Mouse (Mus musculus) Patski (cell line): ENCODE measurements around the gene Serpinb9. TPM values are rescaled to one million over a fixed set of nuclear protein-coding genes. Genes with fewer than 3 reads are reported as not detected.

Experiments
- ATAC-seq: fragments of 100-300 bp; one replicate; pipeline ENCODE4 v1.8.0; 2021
- CTCF ChIA-PET: fragments of 350-600 bp; sonication (Branson Sonifier 250); formaldehyde crosslinking; loops from one replicate; lab custom pipeline; 2022; ENCODE audit warnings: inconsistent platforms; lab: Charles Lee
- POLR2A ChIA-PET: fragments of 350-600 bp; sonication (Branson Sonifier 250); formaldehyde crosslinking; loops from one replicate; lab custom pipeline; 2022; ENCODE audit warnings: antibody characterized with exemption, inconsistent platforms; lab: Charles Lee
- DNase-seq: peaks from one replicate; pipeline ENCODE4 v3.0.0-alpha.2; 2011; ENCODE audit warnings: low read depth, low spot score
- H3K27me3 ChIP-seq: fragments of 371-371 bp; one replicate; pipeline ENCODE4 v1.5.1; 2021
- CTCF ChIP-seq: fragments of 100-300 bp; IDR thresholded peaks from one replicate; pipeline ENCODE4 v1.5.1; 2021
- in situ Hi-C: fragments of 300-500 bp; cut with MboI; formaldehyde crosslinking; loops from 3 replicates; pipeline ENCODE4 v1.11.1; 2018; ENCODE audit warnings: low pct_unique_long_range_greater_than_20kb, mixed read lengths
- polyA plus RNA-seq: library from polyadenylated mRNA; unstranded; gene quantifications from one replicate; pipeline ENCODE4 v1.2.3, GENCODE M21; 2021

Gene Serpinb9
- polyA plus RNA-seq, 1 experiment from 2014 or later, result 69.0 TPM

DNA sequence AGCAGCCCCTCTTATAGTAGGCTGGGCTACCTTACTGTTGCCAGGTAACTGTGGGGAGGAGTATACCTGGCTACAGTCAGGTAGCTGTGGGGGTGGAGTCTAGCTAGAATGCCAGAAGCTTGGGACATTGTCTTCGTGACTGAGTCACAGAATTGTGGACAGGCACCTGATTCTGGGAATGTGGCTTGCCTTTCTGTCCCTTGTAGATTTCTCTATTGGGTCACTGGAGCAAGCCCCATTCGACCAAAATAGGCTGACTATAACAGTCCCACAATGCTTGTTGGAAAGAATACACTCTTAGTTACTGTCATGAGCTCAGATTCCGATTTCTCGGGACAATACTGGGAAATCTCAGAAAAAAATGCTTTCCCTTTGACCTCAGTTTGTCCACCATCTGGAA lies 8.0 kb upstream of the Serpinb9 start:
- POLR2A ChIA-PET, result no interaction called here
- in situ Hi-C loops, result no loop called here
- CTCF ChIA-PET, result interaction anchor here (1.3 kb wide), 1 partner anchor 29 kb away, joined by 3 read pairs; no protein-coding TSS in a partner anchor
- no peaks in the 10 kb centered on the region for H3K27me3 ChIP-seq
- TF ChIP-seq CTCF, result no peak
- DNase-seq, result no peak
- no peak for ATAC-seq

DNA sequence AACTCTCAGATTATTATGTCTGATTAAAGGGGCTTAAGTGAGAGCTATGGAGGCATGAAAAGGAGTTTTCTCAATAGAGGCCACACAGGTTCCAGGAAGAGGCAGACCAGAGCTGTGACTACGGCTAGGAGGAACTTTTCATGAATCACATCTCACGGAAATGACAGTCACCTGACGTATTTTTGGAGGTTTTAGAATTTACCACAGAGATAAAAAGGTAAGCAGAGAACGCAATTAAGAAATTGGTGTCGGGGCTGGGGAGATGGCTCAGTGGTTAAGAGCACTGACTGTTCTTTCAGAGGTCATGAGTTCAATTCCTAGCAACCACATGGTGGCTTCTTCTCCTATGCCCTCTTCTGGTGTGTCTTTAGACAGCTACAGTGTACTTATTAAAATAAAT lies 1.7 kb upstream of the Serpinb9 start:
- no peaks in the 10 kb centered on the region for H3K27me3 ChIP-seq
- no peak for TF ChIP-seq CTCF
- ChIA-PET POLR2A (interaction anchor here (0.7 kb wide), 1 partner anchor 30 kb away, joined by 4 read pairs; no protein-coding TSS in a partner anchor), CTCF (interaction anchor here (1.7 kb wide), 1 partner anchor 37 kb away, joined by 3 read pairs; the partner anchor contains the start of gene Serpinb6b)
- DNase-seq (no peak), ATAC-seq (no peak)
- in situ Hi-C loops, result loop anchor here (10.0 kb wide), 1 partner anchor 763 kb away; no protein-coding TSS in a partner anchor

DNA sequence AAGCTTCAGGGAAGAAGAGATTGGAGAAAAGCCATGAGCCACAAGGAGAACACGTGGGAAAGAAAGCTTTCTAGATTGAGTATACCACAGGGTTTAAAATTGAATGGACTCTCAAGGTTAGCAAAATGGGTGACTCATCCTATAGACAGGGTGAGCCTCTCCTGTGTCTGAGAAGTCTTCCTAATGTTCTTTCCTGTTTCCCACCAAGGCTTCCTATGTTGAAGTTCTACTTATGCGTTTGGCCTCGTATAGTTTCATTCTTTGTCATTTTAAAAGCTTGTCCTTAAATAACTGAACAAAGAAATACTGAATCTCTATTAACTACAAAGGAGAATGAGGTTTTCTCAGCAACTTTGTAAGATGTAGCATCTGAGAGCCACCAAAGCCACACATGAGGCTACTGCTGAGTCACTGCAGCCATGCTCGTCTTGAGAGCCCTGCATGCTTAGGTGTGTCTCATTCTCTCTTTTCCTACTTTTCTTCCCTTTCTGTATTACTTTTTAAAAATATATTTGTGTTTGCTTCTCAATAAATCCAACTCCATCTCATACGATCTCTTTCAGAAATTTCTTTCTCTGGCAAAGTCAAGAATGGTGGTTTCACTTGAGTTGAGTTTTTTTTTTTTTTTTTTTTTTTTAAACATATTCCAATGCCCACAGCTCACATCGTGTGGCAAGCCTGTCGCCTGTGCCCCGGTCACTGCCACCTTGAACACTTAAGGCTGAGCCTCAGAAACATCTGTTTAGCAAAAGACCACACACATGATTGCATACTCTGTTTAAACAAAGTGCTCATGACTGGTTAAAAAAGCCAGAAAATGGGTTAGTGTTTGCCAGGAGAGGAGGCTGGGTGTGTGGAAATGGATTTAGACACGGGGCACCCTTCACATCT lies 718 bp downstream of the Serpinb9 start:
- TF ChIP-seq CTCF, result no peak
- H3K27me3 ChIP-seq, result no peaks in the 10 kb centered on the region
- in situ Hi-C loops, result loop anchor here (10.0 kb wide), 1 partner anchor 761 kb away; no protein-coding TSS in a partner anchor
- DNase-seq, result no peak
- ATAC-seq, result no peak
- POLR2A ChIA-PET, result interaction anchor here (0.6 to 0.8 kb wide), 2 partner anchors 10 to 101 kb away, joined by 3 read pairs; no protein-coding TSS in a partner anchor
- CTCF ChIA-PET, result interaction anchor here (0.6 to 1.7 kb wide), 11 partner anchors 12 to 102 kb away, joined by 3 to 6 read pairs (median 4); no protein-coding TSS in a partner anchor

DNA sequence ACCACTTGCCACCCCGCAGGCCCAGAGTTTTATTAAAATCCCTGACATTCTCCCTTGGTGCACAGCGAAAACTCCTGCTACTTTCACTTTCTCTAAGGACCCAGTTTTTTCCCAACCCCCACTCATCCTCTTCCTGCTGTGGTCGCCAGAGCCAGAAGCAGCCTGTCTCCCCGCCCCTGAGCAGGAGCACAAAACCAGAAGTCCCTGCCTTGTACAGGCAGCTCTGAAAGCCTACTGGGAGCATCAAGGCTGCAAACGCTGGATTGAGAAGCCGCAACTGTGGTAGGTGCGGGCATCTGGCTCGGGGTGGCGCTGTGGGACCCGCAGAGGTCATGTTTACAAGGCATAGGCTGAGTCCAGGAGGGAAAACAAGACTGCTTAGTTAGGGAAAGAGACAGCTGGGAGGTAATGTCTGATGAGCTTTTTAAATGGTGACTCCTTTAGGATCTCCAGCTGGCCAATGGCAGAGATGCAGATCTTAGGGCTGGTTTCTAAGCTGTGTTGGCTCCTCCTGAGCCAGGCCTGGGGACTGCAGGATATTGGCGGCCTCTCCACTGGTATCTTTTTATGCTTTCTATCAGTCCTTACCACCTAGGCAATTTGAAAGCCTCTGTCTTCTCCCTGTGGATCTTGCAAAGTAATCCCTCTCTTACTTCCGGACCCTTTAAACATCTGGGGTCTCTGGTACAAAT lies 1.5 kb downstream of the Serpinb9 start:
- in situ Hi-C loops, result loop anchor here (5.0 to 10.0 kb wide), 2 partner anchors 68 to 760 kb away; no protein-coding TSS in a partner anchor
- TF ChIP-seq CTCF, result peak; percentile 96
- ATAC-seq (peak; percentile 84), DNase-seq (peak; percentile 65)
- POLR2A ChIA-PET, result interaction anchor here (0.6 to 0.8 kb wide), 2 partner anchors 11 to 102 kb away, joined by 3 read pairs; no protein-coding TSS in a partner anchor
- CTCF ChIA-PET, result interaction anchor here (0.6 to 1.7 kb wide), 14 partner anchors 21 to 121 kb away, joined by 3 to 6 read pairs (median 4); no protein-coding TSS in a partner anchor
- no peaks in the 10 kb centered on the region for H3K27me3 ChIP-seq

DNA sequence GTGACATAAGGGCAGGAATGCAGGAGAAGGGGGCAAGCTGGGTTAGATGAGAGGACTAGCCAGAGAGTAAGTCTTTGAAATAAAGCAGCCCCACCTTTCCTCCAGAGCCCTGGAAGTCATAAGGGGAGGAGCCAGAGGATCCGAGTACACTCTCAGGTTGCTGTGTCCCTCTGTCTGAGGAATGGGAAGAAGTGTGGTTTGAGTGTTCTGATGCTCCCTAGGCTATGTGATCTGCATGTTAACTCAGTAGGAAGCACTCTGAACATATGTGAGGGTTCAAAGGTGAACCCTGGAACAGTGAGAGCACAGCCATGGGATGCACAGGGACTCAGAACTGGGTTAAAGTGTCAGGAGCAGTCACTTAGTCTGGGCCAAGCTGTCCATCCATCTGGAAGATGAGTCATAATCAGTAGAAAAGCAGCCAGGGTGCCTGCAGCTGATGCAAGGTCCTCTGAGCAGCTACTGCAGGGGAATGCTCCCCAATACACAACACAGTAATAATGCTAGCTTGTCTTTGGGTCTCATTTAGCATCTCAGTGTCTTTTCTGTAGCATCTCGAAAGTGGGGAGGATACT lies 2.5 kb downstream of the Serpinb9 start:
- in situ Hi-C loops, result loop anchor here (5.0 to 10.0 kb wide), 2 partner anchors 67 to 759 kb away; no protein-coding TSS in a partner anchor
- ChIA-PET POLR2A (no interaction called here), CTCF (interaction anchor here (1.0 to 2.2 kb wide), 4 partner anchors 68 to 120 kb away, joined by 3 to 11 read pairs (median 4); no protein-coding TSS in a partner anchor)
- DNase-seq, result no peak
- no peak for TF ChIP-seq CTCF
- ATAC-seq, result no peak
- no peaks in the 10 kb centered on the region for H3K27me3 ChIP-seq

DNA sequence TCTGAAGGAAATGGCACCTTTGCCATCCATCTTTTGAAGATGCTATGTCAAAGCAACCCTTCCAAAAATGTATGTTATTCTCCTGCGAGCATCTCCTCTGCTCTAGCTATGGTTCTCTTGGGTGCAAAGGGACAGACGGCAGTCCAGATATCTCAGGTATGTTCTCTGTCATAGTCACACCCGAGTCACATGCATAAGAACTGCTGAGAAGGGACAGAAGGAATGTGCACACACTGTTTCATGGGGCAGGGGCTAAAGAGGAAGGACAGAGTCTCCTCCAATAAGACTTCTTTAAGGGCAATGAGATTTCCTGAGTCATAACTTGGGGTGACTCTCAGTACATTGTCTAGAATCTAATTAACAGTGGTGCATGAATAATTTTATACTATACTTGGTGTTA lies 3.5 kb downstream of the Serpinb9 start:
- no peaks in the 10 kb centered on the region for H3K27me3 ChIP-seq
- TF ChIP-seq CTCF, result no peak
- ATAC-seq, result no peak
- no peak for DNase-seq
- ChIA-PET POLR2A (no interaction called here), CTCF (interaction anchor here (1.0 to 2.2 kb wide), 2 partner anchors 67 to 104 kb away, joined by 5 to 11 read pairs; no protein-coding TSS in a partner anchor)
- in situ Hi-C loops, result loop anchor here (5.0 to 10.0 kb wide), 2 partner anchors 66 to 758 kb away; no protein-coding TSS in a partner anchor

DNA sequence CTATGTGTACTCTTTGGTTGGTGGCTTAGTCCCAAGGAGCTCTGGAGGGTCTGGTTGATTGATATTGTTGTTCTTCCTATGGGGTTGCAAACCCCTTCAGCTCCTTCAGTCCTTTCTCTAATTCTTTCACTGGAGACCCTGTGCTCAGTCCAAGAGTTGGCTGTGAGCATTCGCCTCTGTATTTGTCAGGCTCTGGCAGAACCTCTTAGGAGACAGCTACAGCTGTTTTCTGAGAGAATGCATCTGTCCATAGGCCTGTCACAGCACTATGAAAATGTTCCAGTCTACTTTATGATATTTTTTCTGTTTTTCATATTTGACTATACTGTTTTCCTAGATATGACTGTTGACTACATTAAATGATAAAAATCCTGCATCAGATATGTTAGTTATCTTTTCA lies 9.3 kb downstream of the Serpinb9 start:
- CTCF ChIA-PET, result no interaction called here
- ATAC-seq, result no peak
- TF ChIP-seq CTCF, result no peak
- in situ Hi-C loops, result no loop called here
- no peaks in the 10 kb centered on the region for H3K27me3 ChIP-seq
- DNase-seq, result no peak
- POLR2A ChIA-PET, result no interaction called here

DNA sequence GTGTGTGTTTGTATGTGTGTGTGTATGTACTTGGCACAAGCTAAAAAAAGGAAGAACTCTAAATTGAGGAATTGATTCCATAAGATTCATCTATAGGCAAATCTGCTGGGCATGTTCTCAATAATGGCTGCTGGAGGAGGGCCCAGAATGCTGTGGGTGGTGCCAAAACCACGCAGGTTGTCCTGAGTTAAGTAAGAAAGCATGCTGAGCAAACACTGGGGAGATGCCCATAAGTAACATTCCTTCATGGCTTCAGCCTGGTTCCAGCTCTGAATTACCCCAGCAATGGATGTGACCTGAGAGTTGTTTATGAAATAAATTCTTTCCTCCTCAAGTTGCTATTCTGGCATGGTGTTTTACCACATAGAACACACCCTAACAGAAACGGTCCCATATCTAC lies 10.2 kb downstream of the Serpinb9 start:
- ChIA-PET CTCF (interaction anchor here (0.9 kb wide), 1 partner anchor 61 kb away, joined by 3 read pairs; no protein-coding TSS in a partner anchor), POLR2A (no interaction called here)
- in situ Hi-C loops, result no loop called here
- H3K27me3 ChIP-seq, result no peaks in the 10 kb centered on the region
- DNase-seq, result no peak
- TF ChIP-seq CTCF, result no peak
- no peak for ATAC-seq

DNA sequence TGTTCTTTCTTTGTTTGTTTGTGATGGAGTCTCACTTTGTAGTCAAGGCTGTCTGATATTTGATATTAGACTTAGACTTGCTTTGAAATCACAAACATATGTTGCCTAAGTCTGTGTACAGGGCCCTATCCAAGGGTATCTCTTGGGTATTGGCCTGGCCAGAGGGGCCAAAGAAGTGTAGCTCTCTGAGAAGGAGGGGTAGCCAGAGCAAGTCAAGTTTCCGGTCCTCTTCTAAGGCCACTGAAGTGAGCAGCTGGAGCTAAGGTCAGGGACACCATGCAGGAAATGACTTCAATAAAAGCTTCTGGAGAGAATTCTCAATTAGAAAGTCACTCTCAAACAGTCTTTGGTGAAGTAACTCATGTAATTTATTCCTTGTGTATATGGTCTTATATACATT lies 19.3 kb downstream of the Serpinb9 start:
- ATAC-seq (no peak), DNase-seq (no peak)
- in situ Hi-C loops, result no loop called here
- ChIA-PET CTCF (no interaction called here), POLR2A (interaction anchor here (0.5 kb wide), 1 partner anchor 18 kb away, joined by 4 read pairs; no protein-coding TSS in a partner anchor)
- no peak for TF ChIP-seq CTCF
- H3K27me3 ChIP-seq, result no peaks in the 10 kb centered on the region
